Mouse (Mus musculus): ENCODE measurements around the gene Morn3.

Morn3 gene

DNA sequence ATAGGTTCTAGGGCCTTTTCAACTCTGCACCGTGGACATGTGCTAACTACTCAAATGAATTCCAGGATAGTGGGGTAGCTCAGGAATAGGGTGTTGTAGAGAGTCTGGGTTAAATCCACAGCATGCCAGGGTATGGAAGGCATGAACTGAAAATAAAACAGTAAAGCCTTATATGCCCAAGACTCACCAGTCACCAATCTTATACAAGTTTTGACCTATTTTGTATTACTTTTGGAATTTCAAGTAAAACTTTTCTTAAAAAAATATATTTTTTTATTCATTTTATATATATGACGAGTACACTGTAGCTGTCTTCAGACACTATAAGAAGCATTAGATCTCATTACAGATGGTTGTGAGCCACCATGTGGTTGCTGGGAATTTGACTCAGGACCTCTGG is 53.0 kb downstream of the Morn3 start:
- DNase-seq (ENCODE audit: low read depth, low spot score): no peak

DNA sequence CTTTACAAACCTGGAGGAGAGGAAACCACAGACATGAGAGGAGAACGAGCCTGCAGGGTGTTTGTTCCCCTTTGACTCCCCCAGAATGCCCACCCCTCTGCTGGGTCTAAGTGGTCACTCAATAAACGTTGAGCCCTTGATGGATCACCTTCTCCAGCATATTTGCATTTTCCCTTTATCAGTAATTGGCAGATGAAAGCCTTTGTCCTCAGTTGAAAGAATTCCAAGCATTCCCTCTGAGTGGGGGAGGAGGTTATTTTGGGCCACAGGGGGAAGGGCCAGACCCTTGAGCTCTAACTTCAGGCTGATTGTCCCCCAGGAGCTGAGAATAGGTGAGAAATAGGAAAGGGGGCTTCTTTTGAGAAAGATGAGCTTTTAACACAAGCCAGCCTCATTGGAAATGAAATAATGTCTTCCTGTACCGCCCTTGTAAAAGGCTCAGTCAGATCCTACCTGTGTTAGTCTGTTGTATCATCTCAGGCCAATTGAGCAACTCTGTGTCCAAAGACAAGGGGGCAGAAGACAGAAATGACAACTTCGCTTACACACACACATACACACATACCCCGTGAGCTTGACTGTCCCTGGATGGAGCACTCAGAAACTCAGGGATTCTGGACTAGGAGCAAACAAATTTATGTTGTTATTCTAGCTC is 55.3 kb downstream of the Morn3 start:
- DNase-seq (ENCODE audit: low read depth, low spot score): no peak

DNA sequence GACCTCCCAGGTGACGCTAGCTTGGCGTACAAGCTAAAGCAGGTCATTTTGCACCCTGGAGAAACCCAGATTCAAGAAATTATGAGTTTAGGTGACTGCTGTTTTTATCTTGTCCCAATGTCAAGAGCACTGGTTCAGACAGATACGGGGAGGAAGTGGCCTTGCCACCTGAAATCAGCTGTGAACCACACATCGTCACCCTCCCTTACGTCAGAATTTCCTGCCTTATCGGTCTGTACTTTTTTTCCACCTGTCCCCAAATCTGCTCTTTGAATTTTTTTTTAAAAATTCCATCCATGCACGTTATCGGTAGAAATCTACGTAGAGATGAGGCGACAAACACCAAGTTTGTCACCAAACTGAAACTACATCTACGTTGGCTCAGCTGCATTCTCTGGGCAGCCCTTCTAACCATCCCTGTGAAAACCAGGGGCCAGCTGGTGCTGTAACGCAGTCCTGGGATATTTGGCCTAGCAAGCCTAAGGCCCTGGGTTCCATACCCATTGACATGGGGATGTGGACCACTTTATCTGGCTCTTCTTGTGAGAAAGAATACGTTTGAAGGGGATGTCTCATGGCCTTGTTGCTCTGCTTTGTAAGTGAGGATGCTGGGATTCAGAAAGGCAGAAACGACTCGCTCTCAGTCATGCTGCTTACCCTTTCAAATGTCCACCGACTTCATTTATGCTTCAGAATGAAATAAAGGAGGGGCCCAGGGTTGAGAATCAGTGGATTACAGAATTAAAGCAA is 56.2 kb downstream of the Morn3 start:
- no peak for DNase-seq (ENCODE audit: low read depth, low spot score)

DNA sequence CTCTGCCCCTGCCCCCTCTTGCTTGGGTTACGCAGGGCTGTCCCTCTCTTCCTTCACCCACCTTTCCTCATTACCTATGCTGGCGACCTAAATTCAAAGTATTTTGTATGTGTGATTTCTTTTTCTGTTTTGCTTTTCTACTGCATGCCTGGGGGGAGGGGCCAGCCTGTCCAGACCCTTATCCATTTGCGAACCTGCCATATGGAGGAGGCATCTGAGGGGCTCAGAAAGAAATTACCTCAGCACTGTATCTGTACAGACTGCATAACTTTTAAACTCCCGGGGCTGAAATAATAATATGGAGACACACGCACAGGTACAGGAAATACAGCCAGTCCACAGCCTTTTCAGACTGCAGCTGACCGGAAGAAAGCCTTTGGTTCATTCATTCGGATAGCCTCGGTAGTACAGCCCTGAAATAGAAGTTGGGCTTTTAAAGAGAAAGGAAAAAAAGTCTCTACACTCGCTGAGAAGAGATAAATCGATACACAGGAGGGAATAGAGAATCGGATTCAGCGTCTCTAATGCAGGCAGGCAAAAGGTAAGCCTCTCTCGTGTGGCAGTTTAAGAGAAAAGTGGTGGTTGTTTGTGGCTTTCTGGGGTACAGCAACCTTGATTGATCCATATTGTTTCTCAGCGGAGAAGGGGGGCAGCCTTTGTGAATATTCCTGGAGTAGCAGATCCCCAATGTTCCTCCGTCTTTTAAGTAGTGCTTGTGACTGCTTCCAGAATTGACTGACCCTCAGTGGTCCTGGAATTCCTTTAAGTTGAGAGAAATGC is 57.1 kb downstream of the Morn3 start, which contains the start of gene Kdm2b:
TSS of gene Kdm2b (minus strand) at position 273 of the 780 bp plus-strand sequence.
- peak; percentile 51 for DNase-seq (ENCODE audit: low read depth, low spot score)

DNA sequence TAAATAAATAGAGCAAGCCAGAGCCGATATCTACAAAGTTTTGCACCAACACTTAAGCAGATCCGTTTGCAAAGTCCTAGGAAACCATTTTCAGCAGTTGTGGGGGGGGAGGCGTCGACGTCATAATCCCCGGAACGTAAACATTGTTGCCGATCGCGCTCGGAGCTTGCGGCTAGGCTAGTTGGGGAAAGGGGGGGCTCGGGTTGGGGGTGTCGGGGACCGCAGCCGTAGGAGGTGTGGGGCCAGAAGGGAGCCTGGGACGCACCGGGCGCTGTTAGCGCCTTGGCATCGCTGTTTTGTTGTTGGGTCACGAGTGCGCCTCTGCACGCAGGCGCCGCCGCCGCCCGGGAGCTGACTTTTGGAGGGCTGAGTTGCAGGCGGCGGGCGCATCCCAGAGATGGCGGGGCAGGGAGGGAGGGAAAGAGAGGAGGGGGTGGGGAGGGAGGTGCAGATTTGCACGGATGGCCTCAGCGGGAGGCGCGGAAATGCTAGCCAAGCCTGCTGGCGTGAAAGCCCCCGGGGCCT is 57.8 kb downstream of the Morn3 start:
- peak; percentile 70 for DNase-seq (ENCODE audit: low read depth, low spot score)

DNA sequence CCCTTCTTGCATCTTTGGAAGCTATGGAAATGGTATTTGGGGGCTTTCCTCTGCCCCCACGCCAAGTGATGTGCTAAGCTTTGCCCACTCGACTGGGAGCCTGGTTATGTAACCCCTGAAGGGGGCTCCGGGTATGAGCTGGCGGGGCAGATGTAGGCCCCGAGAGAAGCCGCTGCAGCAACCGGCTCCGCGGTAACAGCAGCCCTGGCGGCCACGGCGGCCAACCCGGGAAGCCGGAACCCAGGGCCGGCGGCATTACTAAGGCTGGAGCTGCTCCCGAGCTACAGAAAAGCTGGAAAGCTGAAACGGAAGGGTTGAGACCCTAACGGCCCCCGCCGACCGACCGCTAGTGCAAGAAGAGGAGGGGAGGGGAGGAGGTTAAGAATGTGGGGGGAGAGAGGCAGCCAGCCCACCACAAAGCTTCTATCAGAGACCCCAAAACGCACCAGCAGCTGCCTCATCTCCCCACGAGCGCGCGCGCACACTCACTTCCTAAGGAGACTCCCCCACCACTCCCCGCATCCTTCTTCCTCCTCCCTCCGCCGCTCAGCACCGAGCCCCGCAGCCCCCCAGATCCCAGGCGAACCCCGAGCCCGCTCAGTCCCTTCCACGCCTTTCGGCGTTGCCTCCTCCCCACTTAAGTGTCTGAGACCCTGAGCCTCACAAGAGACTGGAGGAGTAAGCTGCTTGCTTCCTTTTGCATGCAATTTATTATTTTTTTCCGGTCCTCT is 58.6 kb downstream of the Morn3 start:
- peak; percentile 39 for DNase-seq (ENCODE audit: low read depth, low spot score)

DNA sequence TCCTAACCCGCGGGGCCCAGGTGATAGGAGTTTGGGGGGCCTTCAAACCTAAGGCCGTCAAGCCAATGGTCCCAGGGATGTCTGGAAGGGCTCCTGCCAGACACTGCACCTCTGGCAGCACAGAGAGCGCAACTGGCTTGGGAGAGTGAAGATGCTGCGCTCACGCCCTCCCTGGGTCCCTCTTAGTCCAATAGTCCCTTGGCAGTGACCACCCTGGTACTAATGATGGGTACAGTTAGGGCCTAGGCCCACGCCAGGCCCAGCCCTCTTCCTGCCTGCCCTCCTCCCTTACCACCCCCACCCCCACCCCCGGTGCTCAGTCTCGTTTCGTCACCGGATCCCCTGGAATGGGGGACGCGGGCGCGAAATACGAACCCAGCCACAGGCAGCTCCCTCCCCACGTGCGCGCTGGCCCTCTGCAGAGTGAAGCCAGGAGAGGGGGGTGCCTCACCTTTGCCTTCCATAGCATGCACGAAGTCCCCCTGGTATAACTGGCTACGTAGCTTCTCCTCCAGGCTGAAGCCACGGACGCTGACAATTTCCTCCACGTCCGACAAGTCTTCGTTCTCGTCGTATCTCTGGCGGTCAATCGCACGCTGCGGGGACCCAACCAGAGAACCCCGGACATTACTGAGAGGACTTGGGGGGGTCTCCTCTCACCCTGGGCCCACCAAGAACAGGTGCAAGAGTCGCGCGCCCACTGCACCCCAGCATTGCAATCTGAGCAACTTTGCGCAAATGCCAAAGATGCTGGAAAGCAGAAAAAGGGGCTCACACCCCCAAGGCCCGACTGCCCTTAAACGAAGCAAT is 59.4 kb downstream of the Morn3 start:
- no peak for DNase-seq (ENCODE audit: low read depth, low spot score)

DNA sequence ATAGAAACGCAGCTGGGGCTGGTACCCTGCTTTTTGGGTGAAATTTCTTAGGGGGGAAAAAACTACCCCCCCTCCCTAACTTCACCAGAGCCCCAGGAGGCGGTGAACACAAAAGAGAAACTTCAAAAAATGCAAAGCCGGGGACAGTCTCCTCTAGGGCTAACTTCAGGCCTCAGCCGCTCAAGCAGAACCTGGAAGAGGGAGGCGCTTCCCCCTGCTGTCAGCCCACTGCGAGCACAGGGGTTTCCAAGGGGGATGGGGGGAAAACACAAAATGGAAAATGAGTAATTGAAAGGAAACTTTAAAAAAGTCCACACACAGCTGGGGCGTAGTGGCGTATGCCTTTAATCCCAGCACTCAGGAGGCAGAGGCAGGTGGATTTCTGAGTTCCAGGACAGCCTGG is 60.7 kb downstream of the Morn3 start:
- no peak for DNase-seq (ENCODE audit: low read depth, low spot score)

Measured in 3T3-L1 (cell line).